Mouse (Mus musculus) heart, adult 8-10 months (tissue): ENCODE data around the gene Cdh9. TPM values are rescaled to one million over a fixed set of nuclear protein-coding genes. Genes with fewer than 3 reads are reported as not detected.

Experiments
- DNase-seq: peaks from one replicate; pipeline ENCODE4 v3.0.0; 2022; ENCODE audit warnings: low spot score
- total RNA-seq, 4 experiments: library from RNA; stranded (reverse); gene quantifications; 2 replicates each; pipeline ENCODE4 v1.2.4; 2022

The Cdh9 gene
- total RNA-seq, result not detected

DNA sequence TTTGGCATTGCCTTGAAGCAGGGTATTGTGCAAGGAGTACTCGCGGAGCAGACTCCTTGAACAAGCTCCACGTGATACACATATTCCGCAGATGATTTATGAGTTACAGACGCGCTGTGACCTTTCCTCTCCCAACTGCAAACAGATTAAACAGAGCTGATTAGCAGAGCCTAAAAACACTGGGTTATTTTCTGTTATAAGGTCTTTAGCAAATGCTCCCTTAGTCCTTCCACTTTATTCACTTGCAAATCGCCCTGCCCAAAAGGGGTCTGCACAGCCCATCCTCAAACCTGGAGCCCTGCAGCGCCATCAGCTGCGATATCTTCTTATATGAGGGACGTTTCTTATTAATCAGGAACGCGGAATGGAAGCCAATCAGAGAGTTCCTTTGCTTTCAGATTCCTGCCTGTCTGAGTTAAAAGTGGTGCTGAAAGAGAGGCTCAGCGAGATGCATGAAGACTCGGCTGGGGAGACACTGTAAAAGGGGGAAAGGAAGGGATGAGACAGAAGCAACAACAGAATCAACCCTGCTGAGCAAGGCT, at the start of gene Cdh9:
Gene Cdh9 (plus strand): TSS at position 287 of the 542 bp plus-strand sequence.
- no peak for DNase-seq

DNA sequence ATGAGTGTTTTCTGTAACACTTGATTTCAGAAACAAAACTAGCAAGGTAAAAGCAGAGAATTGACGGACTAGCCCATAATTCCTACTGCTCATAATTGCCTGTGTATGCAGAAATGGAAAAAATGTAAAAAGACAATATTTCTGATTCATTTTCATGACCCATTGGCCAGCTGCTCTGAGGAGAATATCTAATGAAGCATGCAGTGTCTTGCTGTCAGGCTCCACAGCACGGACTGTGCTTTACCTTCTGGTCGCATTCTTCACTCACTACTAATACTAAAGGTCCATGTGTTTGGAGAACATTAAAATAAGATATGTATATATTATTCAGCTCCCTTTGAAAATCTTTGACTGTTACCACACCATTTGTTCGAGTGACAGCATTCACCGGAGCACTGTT, 49.5 kb upstream of the Cdh9 start:
- no peak for DNase-seq

DNA sequence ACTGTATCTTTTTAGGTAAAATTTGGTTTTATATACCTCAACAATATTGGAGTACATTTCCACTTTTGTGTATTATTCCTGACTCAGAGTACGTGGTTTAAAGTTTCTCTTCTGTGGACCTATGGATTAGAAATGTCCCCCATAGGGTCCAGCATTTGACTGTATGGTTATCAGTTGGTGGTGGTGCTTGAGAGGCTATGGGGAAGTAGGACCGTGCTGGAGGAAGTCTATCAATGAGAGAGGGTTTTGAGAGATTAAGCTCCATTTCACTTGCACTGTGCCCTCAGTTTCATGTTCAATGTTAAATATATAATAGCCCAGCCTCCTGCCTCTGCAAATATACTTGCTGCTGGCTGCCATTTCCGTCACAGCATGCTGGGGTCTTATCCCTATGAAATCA, 28.7 kb upstream of the Cdh9 start:
- DNase-seq, result no peak

DNA sequence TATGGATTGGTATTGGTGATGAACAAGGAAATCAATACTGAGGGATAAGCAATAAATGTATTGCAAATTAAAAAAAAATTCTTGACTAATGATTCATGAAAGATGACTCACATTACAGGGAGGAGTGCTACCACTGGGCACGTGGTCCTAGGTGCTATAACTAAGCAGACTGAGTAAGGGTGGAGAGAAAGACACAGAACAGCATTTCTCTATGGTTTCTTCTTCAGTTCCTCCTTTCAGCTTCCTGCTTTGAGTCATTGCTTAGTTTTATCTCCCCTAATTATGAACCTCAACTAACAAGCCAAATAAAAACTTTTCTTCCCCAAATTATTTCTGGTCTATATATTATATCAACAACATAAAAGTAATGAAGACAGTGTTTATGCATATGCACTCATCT, 26.2 kb upstream of the Cdh9 start:
- DNase-seq, result no peak

DNA sequence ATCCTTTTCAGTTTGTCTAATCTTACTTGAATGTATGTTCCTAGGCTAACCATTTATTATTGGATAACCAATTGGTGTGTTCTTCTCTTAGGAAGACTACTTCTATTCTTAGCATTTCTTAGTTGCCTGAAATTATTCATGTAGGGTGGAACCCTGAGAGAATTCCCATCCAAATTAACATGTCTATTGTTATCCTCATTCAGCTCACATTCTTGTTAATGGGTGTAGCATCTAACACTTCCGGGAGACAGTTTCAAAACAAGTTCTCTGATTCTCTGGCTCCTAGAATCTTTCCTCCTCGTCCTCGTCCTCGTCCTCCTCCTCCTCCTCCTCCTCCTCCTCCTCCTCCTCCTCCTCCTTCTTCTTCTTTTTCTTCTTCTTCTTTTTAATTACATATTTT, 10.5 kb downstream of the Cdh9 start:
- DNase-seq, result no peak

DNA sequence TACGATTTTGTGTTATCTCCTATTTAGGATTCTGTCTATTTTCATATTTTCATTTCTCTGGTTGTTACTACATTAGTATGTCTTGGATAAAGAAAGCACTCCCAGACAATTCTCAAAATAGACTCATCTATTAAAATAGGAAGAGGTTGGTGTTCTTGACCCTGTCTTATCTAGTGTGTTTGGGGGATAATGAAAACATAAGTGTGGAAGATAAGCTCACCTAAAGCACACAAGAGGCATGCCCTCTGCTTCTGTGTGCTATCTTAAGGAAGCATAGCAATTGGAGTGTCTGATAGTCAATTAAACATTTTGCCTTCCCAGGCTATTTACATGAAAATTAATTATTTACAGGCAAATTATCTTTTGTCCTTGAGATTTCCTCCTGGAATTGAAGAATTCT, 18.1 kb downstream of the Cdh9 start:
- no peak for DNase-seq

DNA sequence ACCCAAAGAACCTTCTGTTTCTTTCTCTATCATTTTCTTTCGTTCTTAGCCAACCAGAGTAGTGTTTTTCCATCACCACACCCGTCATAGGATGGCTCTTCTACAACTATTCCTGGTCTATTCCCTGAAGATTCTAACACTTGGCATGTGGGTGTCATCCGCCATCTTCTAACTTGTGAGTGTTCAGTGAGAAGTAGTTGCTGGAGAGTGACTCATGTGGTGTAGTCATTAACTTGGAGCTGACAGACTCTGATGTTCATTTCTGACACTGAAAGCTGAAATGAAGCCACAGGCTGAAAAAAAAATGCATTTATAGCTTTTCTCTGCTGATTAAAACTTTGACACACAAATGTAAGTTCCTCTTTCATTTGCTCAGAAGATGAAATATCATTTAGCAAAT, 34.7 kb downstream of the Cdh9 start:
- no peak for DNase-seq

DNA sequence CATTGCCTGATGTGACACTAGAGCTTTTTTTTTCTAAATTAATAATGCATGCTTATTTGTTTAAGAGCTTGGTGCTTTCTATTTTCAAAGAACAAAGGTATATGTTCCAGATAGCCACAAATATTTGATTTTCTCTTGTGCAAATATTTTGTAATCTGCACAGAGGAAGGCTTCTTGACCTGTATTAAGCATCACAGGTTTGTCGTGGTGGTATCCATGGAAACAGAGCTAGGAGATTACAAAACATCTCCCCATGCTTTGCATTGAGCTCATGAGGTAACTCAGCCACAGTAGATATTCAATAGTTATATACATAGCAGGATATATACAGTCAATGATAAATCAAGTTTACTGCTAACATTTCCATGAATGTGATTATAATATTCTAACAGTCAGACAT, 56.0 kb downstream of the Cdh9 start:
- DNase-seq, result no peak

DNA sequence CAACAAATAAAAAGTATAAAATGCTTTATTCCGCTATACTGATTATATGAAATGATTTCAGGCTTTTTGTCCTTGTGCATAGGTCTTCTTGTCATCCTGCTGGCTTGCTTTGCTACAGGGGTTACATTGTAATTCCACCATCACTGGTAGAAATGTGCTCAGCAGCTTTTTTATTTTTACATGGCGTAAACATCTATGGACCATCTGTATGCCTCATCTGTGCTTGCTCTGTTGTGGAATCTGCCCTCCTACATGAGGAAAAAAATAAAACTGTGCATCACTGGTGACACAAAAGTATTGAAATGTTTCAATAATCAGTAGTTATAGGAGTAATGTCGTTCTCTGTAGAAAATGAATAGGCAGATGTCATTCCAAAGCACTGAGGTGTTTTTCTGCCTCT, 64.3 kb downstream of the Cdh9 start:
- DNase-seq, result no peak

DNA sequence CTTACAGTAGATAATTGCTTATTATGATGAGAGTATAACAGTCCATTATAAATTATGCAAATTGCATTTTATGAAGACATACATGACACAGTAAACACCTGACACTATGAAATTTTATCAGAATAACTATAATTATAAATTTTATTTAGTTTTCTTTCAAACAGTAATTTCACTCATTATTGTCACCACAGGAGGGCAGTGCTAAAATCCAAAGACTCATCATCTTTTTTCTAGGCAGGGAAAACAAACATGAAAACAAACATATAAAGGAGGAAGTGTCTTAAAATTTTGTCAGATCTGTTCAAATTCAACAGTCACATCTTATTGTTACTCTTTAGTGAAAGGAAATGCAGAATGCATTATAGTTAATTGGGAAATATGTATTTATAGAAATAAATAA, 72.7 kb downstream of the Cdh9 start:
- no peak for DNase-seq

DNA sequence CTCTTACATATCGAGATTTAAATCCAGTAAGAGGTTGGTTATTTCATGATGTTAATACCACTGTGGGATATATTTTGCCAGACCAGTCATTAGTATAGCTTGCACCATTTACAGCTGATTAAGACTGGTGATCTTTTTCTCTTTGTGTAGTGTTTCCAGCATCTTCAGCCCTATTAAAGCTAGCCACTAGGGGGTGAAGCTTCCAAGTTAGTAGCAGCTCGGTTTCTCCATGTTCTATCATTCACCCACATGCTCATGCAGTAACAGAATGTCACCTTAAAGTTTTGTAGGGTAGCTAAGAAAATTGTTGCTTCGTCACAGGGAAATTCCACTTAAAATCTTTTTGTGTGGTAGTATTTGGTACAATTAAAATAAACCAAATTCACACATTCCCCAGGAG, 82.2 kb downstream of the Cdh9 start:
- no peak for DNase-seq

DNA sequence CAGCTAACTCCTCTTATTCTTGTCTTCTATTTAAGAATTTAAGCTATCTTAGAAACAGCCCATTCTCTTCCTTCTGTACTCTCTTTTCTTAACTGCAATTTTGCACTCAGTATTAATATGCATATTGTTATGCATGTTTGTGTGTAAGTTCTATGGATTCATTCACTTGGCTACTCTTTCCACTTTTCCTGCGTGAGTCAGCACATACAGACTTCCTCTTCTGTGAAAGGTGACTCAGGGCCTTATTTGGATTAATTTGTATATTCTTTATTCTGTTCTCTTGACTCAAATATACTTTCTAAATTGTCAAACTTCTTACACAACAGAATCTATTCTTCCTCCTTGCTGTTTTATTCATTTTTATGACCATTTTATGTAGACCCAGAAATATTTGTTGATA, 85.5 kb downstream of the Cdh9 start:
- no peak for DNase-seq

DNA sequence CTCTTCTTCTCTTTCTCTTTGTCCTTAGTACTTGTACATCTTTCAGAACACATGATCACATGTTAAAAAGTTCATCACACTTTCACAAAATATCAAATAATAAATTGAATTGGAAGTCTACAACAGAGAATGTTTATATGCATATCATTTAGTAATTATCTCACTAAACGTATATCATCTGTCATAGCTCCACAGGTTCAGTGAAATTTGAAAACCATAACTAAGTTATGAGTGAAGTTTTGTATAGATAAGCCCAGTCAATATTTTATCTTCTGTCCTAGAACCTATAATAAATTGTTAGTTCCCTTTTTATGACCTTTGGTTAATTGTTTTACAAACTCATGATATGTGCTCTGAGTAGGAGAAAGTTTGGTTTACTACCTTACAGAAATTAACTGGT, 106.2 kb downstream of the Cdh9 start:
- DNase-seq, result no peak

DNA sequence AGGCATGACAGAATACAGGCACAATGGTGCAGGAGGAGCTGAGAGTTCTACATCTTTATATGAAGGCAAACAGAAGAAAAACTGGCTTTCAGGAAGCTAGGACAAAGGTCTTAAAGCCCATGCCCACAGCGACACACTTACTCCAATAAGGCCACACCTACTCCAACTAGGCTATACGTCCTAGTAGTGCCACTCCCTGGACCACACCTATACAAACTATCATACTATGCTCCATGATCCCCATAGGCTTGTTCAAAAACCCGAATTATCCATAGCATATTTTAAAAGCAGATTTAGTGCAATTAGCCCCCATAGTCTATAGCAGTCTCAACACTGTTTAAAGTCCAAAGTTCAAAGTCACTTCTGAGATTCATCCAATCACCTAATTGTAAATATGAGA, 154.0 kb downstream of the Cdh9 start:
- DNase-seq, result no peak

DNA sequence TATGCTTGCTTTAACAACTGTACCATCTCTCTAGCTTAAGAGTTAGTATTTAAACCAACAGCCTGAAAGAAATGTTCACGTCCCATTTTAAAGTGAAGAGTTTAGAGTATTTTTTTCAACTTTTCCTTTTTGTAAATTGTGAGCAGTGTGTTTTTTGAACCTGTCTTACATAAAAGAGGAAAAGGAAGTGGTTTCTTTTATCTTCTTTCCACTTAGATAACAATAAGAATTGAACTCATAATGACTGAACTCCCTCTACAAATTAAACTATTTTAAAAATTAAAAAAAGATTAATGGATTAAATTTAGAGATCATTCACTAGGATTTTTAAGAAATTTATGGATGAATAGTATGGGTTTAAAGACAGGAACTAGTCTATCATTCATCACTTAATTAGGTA, 168.1 kb downstream of the Cdh9 start:
- DNase-seq, result no peak
